In the genomic region with DNA sequence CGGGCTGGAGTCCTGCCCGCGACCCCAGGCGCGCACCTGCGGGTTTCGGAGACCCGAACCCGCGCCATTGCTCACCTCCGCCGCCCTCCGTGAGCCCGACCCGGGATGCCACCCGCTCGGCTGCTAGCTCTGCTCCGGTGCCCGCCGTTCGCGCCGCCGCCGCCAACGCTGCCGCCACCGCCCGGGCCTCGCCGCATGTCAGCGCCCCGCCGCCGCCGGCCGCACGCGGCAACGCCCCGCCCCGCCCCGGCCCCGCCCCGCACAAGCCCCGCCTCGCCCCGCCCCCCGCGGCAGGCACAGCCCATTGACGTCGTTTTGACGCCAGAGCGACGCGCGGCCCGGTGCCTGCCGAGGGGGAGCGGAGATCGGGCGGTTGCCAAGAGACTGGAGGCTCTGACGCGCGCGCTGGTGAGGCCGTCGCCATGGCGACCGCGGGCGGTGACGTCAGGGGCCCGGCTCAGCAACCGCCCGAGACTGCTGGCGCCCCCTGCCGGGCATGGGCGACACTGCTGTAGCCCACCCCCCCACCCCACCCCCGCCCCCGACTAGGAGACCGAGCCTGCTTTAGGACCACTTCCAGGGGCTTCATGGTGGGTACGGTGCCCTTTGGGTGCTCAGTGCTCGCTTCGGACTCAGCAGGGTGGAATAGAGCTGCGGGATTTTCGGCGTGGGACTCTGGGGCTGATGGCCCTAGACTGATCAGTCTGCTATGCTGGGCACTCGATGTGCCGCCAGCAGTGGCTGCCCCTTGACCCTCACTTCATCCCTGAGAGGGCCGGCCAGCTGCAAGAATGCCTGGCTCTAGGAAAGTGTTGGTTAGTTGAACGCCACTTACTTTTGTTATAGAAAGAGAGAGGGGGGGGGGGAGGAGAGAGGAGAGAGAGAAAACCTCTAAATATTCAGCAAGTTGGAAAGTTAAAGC, we compare ENCODE assay signal across 7 mouse cellular contexts. TPM values are rescaled to one million over a fixed set of nuclear protein-coding genes. Genes with fewer than 3 reads are reported as not detected.
DNase-seq lines count a peak whose midpoint lies in the region; ATAC-seq lines count a peak whose summit lies in the region.

TSS of gene Sik1 (minus strand) at position 208 of the 922 bp plus-strand sequence.

- H3K9me3 ChIP-seq in intestine, embryonic 14.5 days (ENCODE audit: control insufficient read depth, low read length): no peaks in the 10 kb centered on the region
- H3K9me3 ChIP-seq in midbrain, embryonic 10.5 days (replicated peaks): no peaks in the 10 kb centered on the region

- no peaks in the 10 kb centered on the region for H3K27me3 ChIP-seq in intestine, embryonic 14.5 days (replicated peaks; ENCODE audit: control insufficient read depth, insufficient read depth, low read length)
- peaks cover 4% of the 10 kb centered on the region; the same call in 1 of the 2 replicates for H3K27me3 ChIP-seq in midbrain, embryonic 10.5 days (ENCODE audit: low read depth, poor library complexity, severe bottlenecking)

- H3K4me1 ChIP-seq in intestine, embryonic 14.5 days (replicated peaks; ENCODE audit: control insufficient read depth, insufficient read depth, low read length): peaks cover 37% of the 10 kb centered on the region
- H3K4me1 ChIP-seq in midbrain, embryonic 10.5 days: peaks cover 49% of the 10 kb centered on the region

- DNase-seq in adrenal gland, adult (ENCODE audit: inconsistent age in 2 of 2, low spot score in 1 of 2): peak; percentile 99
- DNase-seq in embryo, embryonic 10.5 days (ENCODE audit: low spot score): peak; percentile 98
- DNase-seq in gastrocnemius, postnatal 25 days: peak; percentile 97
- DNase-seq in intestine, embryonic 14.5 days (ENCODE audit: low spot score): peak; percentile 98
- peak; percentile 98 to 100 for DNase-seq in left cerebral cortex, postnatal 25 days (ENCODE audit: low spot score in 2 of 2)
- peak; percentile 98 for DNase-seq in midbrain, embryonic 10.5 days (ENCODE audit: low spot score)
- DNase-seq in right cerebral cortex, postnatal 4 days: peak; percentile 100

- under 1% methylated on average over 84 of the region's 92 CpGs for WGBS in intestine, embryonic 14.5 days
- under 1% methylated on average over 80 of the region's 92 CpGs for WGBS in midbrain, embryonic 10.5 days

- H3K9ac ChIP-seq in intestine, embryonic 14.5 days (ENCODE audit: low read length): peak within 1 kb of the TSS; percentile 93

- H3K27ac ChIP-seq in intestine, embryonic 14.5 days (ENCODE audit: low read depth): peak within 1 kb of the TSS; percentile 90
- H3K27ac ChIP-seq in midbrain, embryonic 10.5 days (replicated peaks): peak within 1 kb of the TSS; percentile 90

- ATAC-seq in intestine, embryonic 14.5 days (replicated peaks; ENCODE audit: low FRiP score, low TSS enrichment, low read depth): peak; percentile 89

- peak within 1 kb of the TSS; percentile 89 for H3K4me2 ChIP-seq in intestine, embryonic 14.5 days (ENCODE audit: low read length)

- intact Hi-C loops in left cerebral cortex, postnatal 25 days (cut with DNase I): loop anchor here (1.0 to 10.0 kb wide), 7 partner anchors 21 to 349 kb away; no protein-coding TSS in a partner anchor

- H3K36me3 ChIP-seq in intestine, embryonic 14.5 days (ENCODE audit: control insufficient read depth, insufficient read depth, low read length): peaks cover 4% of the 10 kb centered on the region
- H3K36me3 ChIP-seq in midbrain, embryonic 10.5 days: peaks cover 21% of the 10 kb centered on the region

- peak within 1 kb of the TSS; percentile 87 for H3K4me3 ChIP-seq in intestine, embryonic 14.5 days (ENCODE audit: low read depth, low read length)
- H3K4me3 ChIP-seq in midbrain, embryonic 10.5 days: peak within 1 kb of the TSS; percentile 73

RNA-seq across cellular contexts. Expression of gene Sik1, which starts in this region (rescaled TPM):
- total RNA-seq in gastrocnemius, postnatal 25 days (2021): 10 to 100 TPM; 17.2 to 19.6 TPM
- 9.2 and 11.9 TPM in 2 replicates for polyA plus RNA-seq in intestine, embryonic 14.5 days (2014; fragmentation: Nextera tagmentation; extraction: Ambion mirVana)
- 10 to 100 TPM; 20.2 to 20.9 TPM for total RNA-seq in left cerebral cortex, postnatal 25 days (2021)
- 9.2 TPM in 2 replicates for polyA plus RNA-seq in midbrain, embryonic 10.5 days (2016; fragmentation: Nextera tagmentation; extraction: Ambion mirVana)

Comparison
In these comparisons a context has a peak if more than half of its experiments do, and no peak if none do; other contexts are left out.
1. Peak in every context shown above with its lines: DNase-seq, ATAC-seq, H3K4me3 ChIP-seq and H3K27ac ChIP-seq.